Mouse (Mus musculus): Measurements from ENCODE around the gene Spg20. TPM values are rescaled to one million over a fixed set of nuclear protein-coding genes. Genes with fewer than 3 reads are reported as not detected.

Spg20 gene
- polyA plus RNA-seq, 1 experiment from 2014 or later, result 27.9 TPM

DNA sequence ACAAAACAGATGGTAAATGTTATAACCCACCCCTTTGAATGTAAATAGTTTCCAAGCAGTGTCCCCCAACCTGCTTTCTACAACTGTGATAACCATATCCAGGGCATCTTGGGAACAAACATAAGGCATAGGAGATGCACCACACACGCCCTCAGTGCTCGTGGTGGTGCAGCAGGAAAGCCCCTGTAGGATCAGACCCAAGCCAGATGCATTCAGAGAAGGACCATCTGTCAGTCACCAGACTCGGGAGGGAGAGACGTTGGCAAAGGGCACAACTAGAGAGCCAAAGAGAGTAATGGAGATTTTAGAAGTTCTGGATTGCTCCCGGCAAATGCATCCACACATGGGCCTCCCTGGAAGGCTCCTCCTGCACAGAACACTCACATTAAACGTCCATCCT lies 27.1 kb upstream of the Spg20 start:
- Histone ChIP-seq H3K27me3 (replicated peaks; ENCODE audit: control insufficient read depth, insufficient read depth, low read length) (no peaks in the 10 kb centered on the region), H3K4me1 (replicated peaks; ENCODE audit: control insufficient read depth, insufficient read depth, low read length) (no peaks in the 10 kb centered on the region), H3K9ac (ENCODE audit: low read depth, low read length) (no peak overlapping the region), H3K27ac (ENCODE audit: low read depth, low read length) (no peak overlapping the region), H3K4me2 (replicated peaks; ENCODE audit: low read depth) (no peak overlapping the region), H3K4me3 (ENCODE audit: low read depth, low read length) (no peak overlapping the region), H3K9me3 (ENCODE audit: control insufficient read depth) (no peaks in the 10 kb centered on the region), H3K36me3 (ENCODE audit: control insufficient read depth, insufficient read depth) (no peaks in the 10 kb centered on the region)
- no peak for ATAC-seq
- 64% methylated on average over 6 of the region's 6 CpGs for WGBS
- TF ChIP-seq CTCF (IDR thresholded peaks at IDR 0.05; ENCODE audit: low read depth), result no peak

DNA sequence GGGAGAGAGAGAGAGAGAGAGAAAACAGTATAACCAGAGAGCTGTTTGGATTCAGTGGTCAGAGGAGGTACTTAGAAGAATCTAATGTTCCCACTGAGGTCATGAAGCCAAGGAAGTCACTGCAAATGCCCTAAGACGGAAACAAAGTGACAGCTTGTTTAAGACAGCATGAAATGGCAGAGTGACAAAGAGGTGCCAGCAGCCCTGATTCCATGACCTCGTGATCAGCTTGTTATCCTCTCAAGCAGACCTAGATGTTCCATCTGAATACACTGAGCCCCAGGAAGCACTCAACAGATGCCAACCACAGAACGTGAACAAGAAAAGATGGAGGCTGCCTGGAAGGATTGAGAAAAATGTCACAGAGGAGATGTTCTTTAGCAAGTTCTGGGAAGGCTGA lies 26.2 kb upstream of the Spg20 start:
- H3K27me3 ChIP-seq (replicated peaks; ENCODE audit: control insufficient read depth, insufficient read depth, low read length), result no peaks in the 10 kb centered on the region
- H3K4me1 ChIP-seq (replicated peaks; ENCODE audit: control insufficient read depth, insufficient read depth, low read length), result 0 out of 2 replicates have a peak, but pooled peaks cover under 1% of the 10 kb centered on the region
- no peaks in the 10 kb centered on the region for H3K9me3 ChIP-seq (ENCODE audit: control insufficient read depth)
- no peaks in the 10 kb centered on the region for H3K36me3 ChIP-seq (ENCODE audit: control insufficient read depth, insufficient read depth)
- no peak overlapping the region for H3K9ac ChIP-seq (ENCODE audit: low read depth, low read length)
- TF ChIP-seq CTCF (IDR thresholded peaks at IDR 0.05; ENCODE audit: low read depth), result no peak
- no peak overlapping the region for H3K4me3 ChIP-seq (ENCODE audit: low read depth, low read length)
- H3K27ac ChIP-seq (ENCODE audit: low read depth, low read length), result no peak overlapping the region
- no peak for ATAC-seq
- no peak overlapping the region for H3K4me2 ChIP-seq (replicated peaks; ENCODE audit: low read depth)
- WGBS, result 64% methylated on average over 3 of the region's 3 CpGs

DNA sequence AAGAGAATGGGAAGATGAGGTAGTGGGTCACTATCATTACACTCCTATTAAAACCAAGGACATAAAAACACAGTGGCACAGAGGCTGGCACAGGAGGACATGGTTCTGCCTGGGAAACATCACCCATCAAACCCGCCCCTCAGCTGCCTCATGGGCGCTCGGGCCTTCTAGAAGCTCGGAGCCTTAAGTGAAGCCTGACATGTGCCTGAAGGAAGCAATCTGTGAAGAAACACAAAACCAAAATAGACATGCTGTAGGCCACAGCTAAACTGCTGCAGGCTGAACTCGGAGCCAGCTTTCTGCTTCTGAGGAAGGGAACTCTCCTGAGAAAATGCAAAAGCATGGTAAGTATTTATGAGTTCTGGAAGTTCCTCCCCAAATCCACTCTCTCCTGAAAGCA lies 25.0 kb upstream of the Spg20 start:
- 86% methylated on average over 5 of the region's 5 CpGs for WGBS

DNA sequence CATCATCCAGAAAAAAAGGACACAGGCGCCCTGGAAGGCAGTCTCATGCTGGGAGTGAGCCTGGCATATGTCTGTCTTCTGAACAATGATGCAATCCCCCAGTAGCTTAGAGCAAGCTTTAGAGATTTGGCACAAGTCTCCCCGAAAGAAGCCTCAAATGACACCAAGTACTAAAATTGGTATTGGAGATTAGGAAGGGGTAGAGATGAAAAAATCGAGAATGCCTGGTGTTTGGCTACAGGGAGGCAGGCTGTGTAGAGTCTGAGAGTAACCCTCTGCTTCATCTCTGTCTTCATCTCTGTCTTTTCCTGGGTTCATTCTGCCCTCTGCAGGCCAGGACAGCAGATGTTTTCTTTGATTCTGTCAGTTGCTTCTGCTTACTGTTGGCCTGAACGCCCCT lies 24.5 kb upstream of the Spg20 start:
- 69% methylated on average over 4 of the region's 4 CpGs for WGBS
- Histone ChIP-seq H3K4me1 (replicated peaks; ENCODE audit: control insufficient read depth, insufficient read depth, low read length) (0 out of 2 replicates have a peak, but pooled peaks cover 3% of the 10 kb centered on the region), H3K9ac (ENCODE audit: low read depth, low read length) (no peak overlapping the region), H3K4me3 (ENCODE audit: low read depth, low read length) (no peak overlapping the region), H3K36me3 (ENCODE audit: control insufficient read depth, insufficient read depth) (no peaks in the 10 kb centered on the region), H3K9me3 (ENCODE audit: control insufficient read depth) (no peaks in the 10 kb centered on the region), H3K27me3 (replicated peaks; ENCODE audit: control insufficient read depth, insufficient read depth, low read length) (no peaks in the 10 kb centered on the region), H3K27ac (ENCODE audit: low read depth, low read length) (no peak overlapping the region), H3K4me2 (replicated peaks; ENCODE audit: low read depth) (no peak overlapping the region)
- no peak for ATAC-seq
- TF ChIP-seq CTCF (IDR thresholded peaks at IDR 0.05; ENCODE audit: low read depth), result peak; percentile 62

More for the DNA sequence above, 25.0 kb upstream of the Spg20 start:
- H3K36me3 ChIP-seq (ENCODE audit: control insufficient read depth, insufficient read depth), result no peaks in the 10 kb centered on the region
- TF ChIP-seq CTCF (IDR thresholded peaks at IDR 0.05; ENCODE audit: low read depth), result no peak
- no peak for ATAC-seq
- H3K4me2 ChIP-seq (replicated peaks; ENCODE audit: low read depth), result no peak overlapping the region
- H3K9me3 ChIP-seq (ENCODE audit: control insufficient read depth), result no peaks in the 10 kb centered on the region
- 0 out of 2 replicates have a peak, but pooled peaks cover 3% of the 10 kb centered on the region for H3K4me1 ChIP-seq (replicated peaks; ENCODE audit: control insufficient read depth, insufficient read depth, low read length)
- H3K4me3 ChIP-seq (ENCODE audit: low read depth, low read length), result no peak overlapping the region
- no peak overlapping the region for H3K9ac ChIP-seq (ENCODE audit: low read depth, low read length)
- H3K27ac ChIP-seq (ENCODE audit: low read depth, low read length), result no peak overlapping the region
- no peaks in the 10 kb centered on the region for H3K27me3 ChIP-seq (replicated peaks; ENCODE audit: control insufficient read depth, insufficient read depth, low read length)

DNA sequence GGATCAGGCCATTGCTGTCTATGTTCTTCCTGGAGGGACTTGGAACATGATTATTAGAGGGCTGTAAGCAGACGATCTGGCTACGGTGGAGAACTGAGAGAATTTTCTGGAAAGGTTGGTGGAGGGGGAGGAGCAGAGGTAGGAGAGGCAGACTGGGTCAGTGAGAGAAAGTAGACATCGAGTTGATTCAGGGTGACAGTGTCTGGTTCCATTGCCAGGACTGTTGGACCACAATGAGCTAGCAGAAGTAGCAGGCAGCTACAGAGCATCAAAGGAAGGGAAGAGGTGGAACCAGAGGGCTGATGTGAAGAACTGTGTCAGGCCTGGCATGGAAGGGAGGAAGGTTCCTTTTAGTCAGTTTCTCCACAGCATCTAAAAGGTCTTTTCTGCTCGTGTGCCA lies 23.5 kb upstream of the Spg20 start:
- H3K4me1 ChIP-seq (replicated peaks; ENCODE audit: control insufficient read depth, insufficient read depth, low read length), result 0 out of 2 replicates have a peak, but pooled peaks cover 3% of the 10 kb centered on the region
- ATAC-seq, result no peak
- no peaks in the 10 kb centered on the region for H3K27me3 ChIP-seq (replicated peaks; ENCODE audit: control insufficient read depth, insufficient read depth, low read length)
- no peak overlapping the region for H3K4me3 ChIP-seq (ENCODE audit: low read depth, low read length)
- no peak for TF ChIP-seq CTCF (IDR thresholded peaks at IDR 0.05; ENCODE audit: low read depth)
- 39% methylated on average over 4 of the region's 4 CpGs for WGBS
- no peaks in the 10 kb centered on the region for H3K36me3 ChIP-seq (ENCODE audit: control insufficient read depth, insufficient read depth)
- H3K9me3 ChIP-seq (ENCODE audit: control insufficient read depth), result no peaks in the 10 kb centered on the region
- H3K27ac ChIP-seq (ENCODE audit: low read depth, low read length), result peak overlapping the region; percentile 67; the same call in 1 of the 2 replicates
- H3K4me2 ChIP-seq (replicated peaks; ENCODE audit: low read depth), result no peak overlapping the region
- H3K9ac ChIP-seq (ENCODE audit: low read depth, low read length), result no peak overlapping the region

DNA sequence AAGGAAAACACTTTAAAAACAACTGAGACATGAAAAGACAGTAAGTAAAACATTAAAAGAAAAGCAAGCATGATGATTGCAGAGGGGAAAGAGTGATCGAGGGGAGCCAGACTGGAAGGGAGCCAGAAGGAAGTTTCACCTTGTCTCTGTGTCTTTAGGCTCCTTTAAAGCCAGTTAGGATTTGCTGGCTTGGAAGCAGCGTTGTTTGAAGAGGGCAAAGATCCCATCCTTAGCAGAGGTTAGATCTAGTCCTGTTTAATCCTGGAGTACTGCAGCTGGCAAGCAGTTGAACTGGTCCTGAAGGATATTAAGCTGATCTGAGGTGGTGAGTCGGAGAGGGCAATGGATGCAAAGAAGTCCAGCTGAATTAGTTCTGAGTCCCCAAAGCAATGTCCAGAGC lies 23.1 kb upstream of the Spg20 start:
- no peaks in the 10 kb centered on the region for H3K9me3 ChIP-seq (ENCODE audit: control insufficient read depth)
- no peak overlapping the region for H3K9ac ChIP-seq (ENCODE audit: low read depth, low read length)
- no peak overlapping the region for H3K4me3 ChIP-seq (ENCODE audit: low read depth, low read length)
- H3K4me1 ChIP-seq (replicated peaks; ENCODE audit: control insufficient read depth, insufficient read depth, low read length), result 0 out of 2 replicates have a peak, but pooled peaks cover 3% of the 10 kb centered on the region
- H3K36me3 ChIP-seq (ENCODE audit: control insufficient read depth, insufficient read depth), result no peaks in the 10 kb centered on the region
- H3K4me2 ChIP-seq (replicated peaks; ENCODE audit: low read depth), result peak overlapping the region; percentile 6; the same call in 1 of the 2 replicates
- no peak; the same call in 1 of the 2 replicates for ATAC-seq
- H3K27ac ChIP-seq (ENCODE audit: low read depth, low read length), result peak overlapping the region; percentile 67
- 38% methylated on average over 3 of the region's 3 CpGs for WGBS
- no peaks in the 10 kb centered on the region for H3K27me3 ChIP-seq (replicated peaks; ENCODE audit: control insufficient read depth, insufficient read depth, low read length)
- no peak for TF ChIP-seq CTCF (IDR thresholded peaks at IDR 0.05; ENCODE audit: low read depth)

DNA sequence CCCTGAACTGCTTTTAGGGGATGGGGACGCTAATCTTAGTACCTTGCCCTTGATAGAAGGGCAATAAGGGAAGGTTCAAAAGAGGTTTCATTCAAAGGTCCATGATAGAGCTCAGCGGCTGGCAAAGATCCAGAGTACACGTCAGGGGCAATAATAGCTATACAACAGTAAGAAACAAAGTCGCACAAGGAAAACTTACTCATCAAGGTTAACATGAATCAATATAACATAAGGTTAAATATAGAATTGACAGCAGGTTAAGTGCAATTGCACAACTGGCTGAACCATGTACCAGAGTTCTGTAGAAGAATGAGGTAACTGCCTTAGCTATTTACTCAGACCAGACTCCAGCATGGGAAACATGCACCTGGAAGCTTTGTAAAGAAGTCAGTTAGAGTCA lies 22.6 kb upstream of the Spg20 start:
- H3K9me3 ChIP-seq (ENCODE audit: control insufficient read depth), result no peaks in the 10 kb centered on the region
- peak overlapping the region; percentile 6; the same call in 1 of the 2 replicates for H3K4me2 ChIP-seq (replicated peaks; ENCODE audit: low read depth)
- no peaks in the 10 kb centered on the region for H3K27me3 ChIP-seq (replicated peaks; ENCODE audit: control insufficient read depth, insufficient read depth, low read length)
- H3K4me1 ChIP-seq (replicated peaks; ENCODE audit: control insufficient read depth, insufficient read depth, low read length), result 0 out of 2 replicates have a peak, but pooled peaks cover 3% of the 10 kb centered on the region
- TF ChIP-seq CTCF (IDR thresholded peaks at IDR 0.05; ENCODE audit: low read depth), result no peak
- ATAC-seq, result peak; percentile 97
- no peak overlapping the region for H3K9ac ChIP-seq (ENCODE audit: low read depth, low read length)
- H3K27ac ChIP-seq (ENCODE audit: low read depth, low read length), result peak overlapping the region; percentile 67
- 38% methylated on average over 4 of the region's 4 CpGs for WGBS
- no peaks in the 10 kb centered on the region for H3K36me3 ChIP-seq (ENCODE audit: control insufficient read depth, insufficient read depth)
- no peak overlapping the region for H3K4me3 ChIP-seq (ENCODE audit: low read depth, low read length)
